Mouse (Mus musculus) mature B cell (primary cell): ENCODE results near the gene Cdca8.

ENCODE experiments used
- in situ Hi-C: fragments of 300-500 bp; cut with MboI; formaldehyde crosslinking; loops from 2 replicates; pipeline ENCODE4 v1.14.3; 2019

The Cdca8 gene

GRCm38 (mm10) chr4:124881341-124881908, 57.7 kb downstream of the Cdca8 start:
- in situ Hi-C loops: no loop called here

GRCm38 (mm10) chr4:124880599-124880998, 58.5 kb downstream of the Cdca8 start, which contains the start of gene Epha10:
Gene Epha10 (plus strand): TSS chr4:124880899.
- in situ Hi-C loops: no loop called here

GRCm38 (mm10) chr4:124872719-124873118, 66.4 kb downstream of the Cdca8 start:
- in situ Hi-C loops: no loop called here
